Mouse (Mus musculus) cortical plate, adult 2 months (tissue): ENCODE measurements around the gene Aff3.

Experiments used
- CTCF ChIP-seq: fragments of 200-500 bp; IDR thresholded peaks from 2 replicates; pipeline ENCODE4 v1.5.1; 2011; ENCODE audit warnings: mild to moderate bottlenecking, control low read depth, low read length; ENCODE audit not compliant: insufficient read depth; ENCODE audit errors: extremely low read depth
- POLR2A ChIP-seq: fragments of 200-500 bp; IDR thresholded peaks from 2 replicates; pipeline ENCODE4 v1.6.1; 2011; ENCODE audit warnings: mild to moderate bottlenecking, low read length, control low read depth; ENCODE audit not compliant: insufficient read depth; ENCODE audit errors: extremely low read depth

DNA sequence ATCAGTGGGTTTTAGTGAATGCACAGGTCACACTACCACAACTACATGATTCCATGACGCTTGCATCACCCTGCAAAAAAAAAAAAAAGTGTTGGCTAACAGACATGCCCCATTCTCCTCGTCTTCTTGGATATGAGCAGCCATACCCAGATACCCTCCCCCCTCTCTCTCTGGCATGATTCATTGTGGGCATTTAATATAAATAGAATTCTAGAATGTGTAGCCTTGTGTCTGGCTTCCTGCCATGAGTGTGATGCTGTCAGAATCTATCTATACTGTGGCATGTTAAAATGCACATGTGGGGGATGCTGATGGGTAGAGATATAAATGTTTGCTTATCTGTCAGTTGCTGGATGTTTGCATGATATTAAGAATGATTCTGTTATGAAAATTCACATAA lies 499.1 kb downstream of the Aff3 start:
- TF ChIP-seq CTCF (no peak), POLR2A (no peak)
